Mouse (Mus musculus): ENCODE measurements around the gene Cdkn2aipnl. TPM values are rescaled to one million over a fixed set of nuclear protein-coding genes. Genes with fewer than 3 reads are reported as not detected.
A peak's percentile ranks its signal among the peaks of the same experiment; 100 is the strongest.

The Cdkn2aipnl gene
- total and polyA plus RNA-seq, 2 experiments from 2014 or later = 84.6 to 104 TPM

GRCm38 (mm10) chr11:51938817-51939589 is 28.5 kb upstream of the Cdkn2aipnl start:
- no peak overlapping the region for H3K9ac ChIP-seq (replicated peaks; ENCODE audit: low read length)
- 86% methylated on average over 12 of the region's 12 CpGs for WGBS
- H3K9me3 ChIP-seq (ENCODE audit: low read length) = no peaks in the 10 kb centered on the region
- H3K4me2 ChIP-seq (ENCODE audit: low read depth, low read length) = no peak overlapping the region
- H3K27ac ChIP-seq = no peak overlapping the region
- ATAC-seq (no peak), DNase-seq (ENCODE audit: low spot score) (no peak)
- H3K4me1 ChIP-seq (ENCODE audit: insufficient read depth, low read length) = 0 out of 2 replicates have a peak, but pooled peaks cover 6% of the 10 kb centered on the region
- H3K36me3 ChIP-seq (ENCODE audit: insufficient read depth, low read length) = no peaks in the 10 kb centered on the region
- no peak for TF ChIP-seq CTCF (IDR thresholded peaks at IDR 0.05; ENCODE audit: low read depth)
- H3K4me3 ChIP-seq (ENCODE audit: low read length) = no peak overlapping the region
- no peaks in the 10 kb centered on the region for H3K27me3 ChIP-seq (ENCODE audit: insufficient read depth, low read length)

GRCm38 (mm10) chr11:51939590-51939955 is 27.9 kb upstream of the Cdkn2aipnl start:
- DNase-seq (ENCODE audit: low spot score) = no peak
- Histone ChIP-seq H3K36me3 (ENCODE audit: insufficient read depth, low read length) (no peaks in the 10 kb centered on the region), H3K4me1 (ENCODE audit: insufficient read depth, low read length) (0 out of 2 replicates have a peak, but pooled peaks cover 6% of the 10 kb centered on the region), H3K4me3 (ENCODE audit: low read length) (no peak overlapping the region), H3K27me3 (ENCODE audit: insufficient read depth, low read length) (no peaks in the 10 kb centered on the region), H3K9me3 (ENCODE audit: low read length) (no peaks in the 10 kb centered on the region), H3K27ac (no peak overlapping the region), H3K4me2 (ENCODE audit: low read depth, low read length) (no peak overlapping the region), H3K9ac (replicated peaks; ENCODE audit: low read length) (no peak overlapping the region)
- no peak for TF ChIP-seq CTCF (IDR thresholded peaks at IDR 0.05; ENCODE audit: low read depth)
- 80% methylated on average over 8 of the region's 8 CpGs for WGBS
- no peak for ATAC-seq

GRCm38 (mm10) chr11:51940511-51940955 is 26.9 kb upstream of the Cdkn2aipnl start:
- Histone ChIP-seq H3K4me1 (ENCODE audit: insufficient read depth, low read length) (peaks cover 10% of the 10 kb centered on the region; the same call in 1 of the 2 replicates), H3K4me3 (ENCODE audit: low read length) (no peak overlapping the region), H3K27ac (no peak overlapping the region), H3K27me3 (ENCODE audit: insufficient read depth, low read length) (no peaks in the 10 kb centered on the region), H3K4me2 (ENCODE audit: low read depth, low read length) (no peak overlapping the region), H3K36me3 (ENCODE audit: insufficient read depth, low read length) (no peaks in the 10 kb centered on the region), H3K9me3 (ENCODE audit: low read length) (no peaks in the 10 kb centered on the region), H3K9ac (replicated peaks; ENCODE audit: low read length) (no peak overlapping the region)
- DNase-seq (ENCODE audit: low spot score) (peak; percentile 3), ATAC-seq (no peak)
- 70% methylated on average over 13 of the region's 13 CpGs for WGBS
- TF ChIP-seq CTCF (IDR thresholded peaks at IDR 0.05; ENCODE audit: low read depth) = no peak

- Histone ChIP-seq H3K4me2 (ENCODE audit: low read depth, low read length) (no peak overlapping the region), H3K4me3 (ENCODE audit: low read length) (no peak overlapping the region), H3K9me3 (ENCODE audit: low read length) (no peaks in the 10 kb centered on the region), H3K9ac (replicated peaks; ENCODE audit: low read length) (0 out of 2 replicates have a peak overlapping the region, but pooled peaks have one; percentile 17), H3K36me3 (ENCODE audit: insufficient read depth, low read length) (no peaks in the 10 kb centered on the region), H3K27ac (0 out of 2 replicates have a peak overlapping the region, but pooled peaks have one; percentile 26), H3K27me3 (ENCODE audit: insufficient read depth, low read length) (no peaks in the 10 kb centered on the region), H3K4me1 (ENCODE audit: insufficient read depth, low read length) (peaks cover 10% of the 10 kb centered on the region; the same call in 1 of the 2 replicates)
- DNase-seq (ENCODE audit: low spot score) (peak; percentile 54), ATAC-seq (peak; percentile 44)
- no peak for TF ChIP-seq CTCF (IDR thresholded peaks at IDR 0.05; ENCODE audit: low read depth)
- 35% methylated on average over 15 of the region's 15 CpGs for WGBS
These were observed 24.6 kb upstream of the Cdkn2aipnl start for GRCm38 (mm10) chr11:51942602-51943499.

GRCm38 (mm10) chr11:51943500-51943841 is 24.0 kb upstream of the Cdkn2aipnl start:
- Histone ChIP-seq H3K4me2 (ENCODE audit: low read depth, low read length) (no peak overlapping the region), H3K9me3 (ENCODE audit: low read length) (no peaks in the 10 kb centered on the region), H3K27ac (0 out of 2 replicates have a peak overlapping the region, but pooled peaks have one; percentile 26), H3K4me1 (ENCODE audit: insufficient read depth, low read length) (peaks cover 10% of the 10 kb centered on the region; the same call in 1 of the 2 replicates), H3K36me3 (ENCODE audit: insufficient read depth, low read length) (no peaks in the 10 kb centered on the region), H3K9ac (replicated peaks; ENCODE audit: low read length) (0 out of 2 replicates have a peak overlapping the region, but pooled peaks have one; percentile 17), H3K27me3 (ENCODE audit: insufficient read depth, low read length) (no peaks in the 10 kb centered on the region), H3K4me3 (ENCODE audit: low read length) (no peak overlapping the region)
- DNase-seq (ENCODE audit: low spot score) (no peak), ATAC-seq (peak; percentile 55; the same call in 1 of the 2 replicates)
- 40% methylated on average over 6 of the region's 6 CpGs for WGBS
- no peak for TF ChIP-seq CTCF (IDR thresholded peaks at IDR 0.05; ENCODE audit: low read depth)

GRCm38 (mm10) chr11:51944239-51944638 is 23.2 kb upstream of the Cdkn2aipnl start:
- Histone ChIP-seq H3K4me1 (ENCODE audit: insufficient read depth, low read length) (peaks cover 10% of the 10 kb centered on the region; the same call in 1 of the 2 replicates), H3K9ac (replicated peaks; ENCODE audit: low read length) (no peak overlapping the region), H3K4me2 (ENCODE audit: low read depth, low read length) (no peak overlapping the region), H3K36me3 (ENCODE audit: insufficient read depth, low read length) (no peaks in the 10 kb centered on the region), H3K27me3 (ENCODE audit: insufficient read depth, low read length) (no peaks in the 10 kb centered on the region), H3K9me3 (ENCODE audit: low read length) (no peaks in the 10 kb centered on the region), H3K4me3 (ENCODE audit: low read length) (no peak overlapping the region), H3K27ac (no peak overlapping the region)
- TF ChIP-seq CTCF (IDR thresholded peaks at IDR 0.05; ENCODE audit: low read depth) = no peak
- no peak for ATAC-seq
- 84% methylated on average over 3 of the region's 3 CpGs for WGBS
- no peak for DNase-seq (ENCODE audit: low spot score)

All from hindbrain, postnatal 0 days (tissue).